In the genomic region with DNA sequence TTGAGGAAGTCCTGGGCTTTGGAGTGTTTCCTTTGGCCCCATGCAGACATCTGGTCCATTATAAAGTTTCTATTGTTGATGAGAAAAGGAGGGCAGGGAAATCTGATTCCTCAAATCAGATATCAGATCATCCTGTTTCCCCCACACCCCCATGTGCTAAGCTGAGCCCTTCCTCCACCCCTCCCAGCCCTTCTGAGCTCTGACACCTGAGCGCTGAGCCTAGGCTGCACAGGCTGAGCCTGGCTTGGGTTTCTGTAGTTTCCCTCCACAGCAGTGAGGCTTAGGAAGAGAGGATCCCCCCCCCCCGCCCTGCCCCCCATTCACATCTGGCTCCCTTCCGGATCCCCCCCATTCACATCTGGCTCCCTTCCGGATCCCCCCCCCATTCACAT, we compare ENCODE assay signal across 21 mouse cellular contexts. TPM values are rescaled to one million over a fixed set of nuclear protein-coding genes. Genes with fewer than 3 reads are reported as not detected.
DNase-seq lines count a peak whose midpoint lies in the region; ATAC-seq lines count a peak whose summit lies in the region.
"Had no signal": no experiment of that assay in that cellular context is flagged by ENCODE, and none has a peak within 500 bp of the region (broad histone marks: within the 10 kb centered on the region; RNA-seq: fewer than 3 reads in every experiment).

No protein-coding gene starts in this region.

- no peaks in the 10 kb centered on the region for H3K36me3 ChIP-seq in heart, embryonic 16.5 days (ENCODE audit: control insufficient read depth, insufficient read depth)
- H3K36me3 ChIP-seq in lung, embryonic 16.5 days (ENCODE audit: control insufficient read depth, insufficient read depth, low read length): no peaks in the 10 kb centered on the region
- H3K36me3 ChIP-seq in embryonic facial prominence, embryonic 13.5 days: no peaks in the 10 kb centered on the region
- no peaks in the 10 kb centered on the region for H3K36me3 ChIP-seq in limb, embryonic 11.5 days (ENCODE audit: control insufficient read depth, insufficient read depth, low read length)
- H3K36me3 ChIP-seq in hindbrain, embryonic 13.5 days: no peaks in the 10 kb centered on the region
- H3K36me3 ChIP-seq: forebrain, embryonic 12.5 days; liver, embryonic 13.5 days; midbrain, embryonic 10.5 days; neural tube, embryonic 12.5 days had no signal

- no peaks in the 10 kb centered on the region for H3K9me3 ChIP-seq in heart, embryonic 16.5 days (replicated peaks; ENCODE audit: control insufficient read depth, low read length)
- no peaks in the 10 kb centered on the region for H3K9me3 ChIP-seq in lung, embryonic 16.5 days (ENCODE audit: control insufficient read depth, low read length)
- H3K9me3 ChIP-seq in embryonic facial prominence, embryonic 13.5 days: no peaks in the 10 kb centered on the region
- H3K9me3 ChIP-seq in limb, embryonic 11.5 days (ENCODE audit: control insufficient read depth, low read length): no peaks in the 10 kb centered on the region
- no peaks in the 10 kb centered on the region for H3K9me3 ChIP-seq in hindbrain, embryonic 13.5 days
- H3K9me3 ChIP-seq: forebrain, embryonic 12.5 days; liver, embryonic 13.5 days; midbrain, embryonic 10.5 days; neural tube, embryonic 12.5 days had no signal

- no peaks in the 10 kb centered on the region for H3K27me3 ChIP-seq in heart, embryonic 16.5 days (ENCODE audit: control insufficient read depth, insufficient read depth, low read length)
- no peaks in the 10 kb centered on the region for H3K27me3 ChIP-seq in lung, embryonic 16.5 days (ENCODE audit: control insufficient read depth, insufficient read depth, low read depth, low read length)
- H3K27me3 ChIP-seq in embryonic facial prominence, embryonic 13.5 days: peaks cover 16% of the 10 kb centered on the region; the same call in 1 of the 2 replicates
- no peaks in the 10 kb centered on the region for H3K27me3 ChIP-seq in limb, embryonic 11.5 days (ENCODE audit: control insufficient read depth, insufficient read depth, low read length)
- no peaks in the 10 kb centered on the region for H3K27me3 ChIP-seq in hindbrain, embryonic 13.5 days
- H3K27me3 ChIP-seq: forebrain, embryonic 12.5 days; liver, embryonic 13.5 days; neural tube, embryonic 12.5 days had no signal

- peaks cover 12% of the 10 kb centered on the region for H3K4me1 ChIP-seq in heart, embryonic 16.5 days (ENCODE audit: control insufficient read depth, insufficient read depth, low read length)
- H3K4me1 ChIP-seq in lung, embryonic 16.5 days (replicated peaks; ENCODE audit: control insufficient read depth, insufficient read depth, low read length): peaks cover 12% of the 10 kb centered on the region
- peaks cover 30% of the 10 kb centered on the region for H3K4me1 ChIP-seq in embryonic facial prominence, embryonic 13.5 days
- H3K4me1 ChIP-seq in limb, embryonic 11.5 days (ENCODE audit: control insufficient read depth, insufficient read depth, low read length): 0 out of 2 replicates have a peak, but pooled peaks cover 5% of the 10 kb centered on the region
- peaks cover 29% of the 10 kb centered on the region for H3K4me1 ChIP-seq in hindbrain, embryonic 13.5 days (replicated peaks)
- H3K4me1 ChIP-seq: liver, embryonic 13.5 days had no signal

- no peak for DNase-seq in heart, adult 8-10 months (ENCODE audit: low spot score)
- no peak for DNase-seq in lung, postnatal 25 days (ENCODE audit: low spot score)
- DNase-seq in limb, embryonic 11.5 days (ENCODE audit: low spot score): no peak
- no peak for DNase-seq in natural killer cell, adult 2 months (ENCODE audit: low spot score in 2 of 2)
- DNase-seq: adrenal gland, adult 8-10 months; cerebellum, adult 8-10 months; gastrocnemius, postnatal 10 days; kidney, postnatal 10 days; liver, embryonic 13.5 days; lung, embryonic 14.5 days; right cerebral cortex, adult 18-20 months; thymus, adult 2 months had no signal

- H3K27ac ChIP-seq in heart, embryonic 16.5 days (ENCODE audit: low read length): no peak overlapping the region; the same call in 1 of the 2 replicates
- no peak overlapping the region for H3K27ac ChIP-seq in lung, embryonic 16.5 days (ENCODE audit: low read length)
- H3K27ac ChIP-seq in embryonic facial prominence, embryonic 13.5 days: no peak overlapping the region
- H3K27ac ChIP-seq in limb, embryonic 11.5 days (replicated peaks; ENCODE audit: low read depth, low read length): no peak overlapping the region
- H3K27ac ChIP-seq in hindbrain, embryonic 13.5 days: no peak overlapping the region
- H3K27ac ChIP-seq: forebrain, embryonic 12.5 days; layer of hippocampus, adult 2 months; liver, embryonic 13.5 days; macrophage; midbrain, embryonic 10.5 days; neural tube, embryonic 12.5 days had no signal

- ATAC-seq in heart, embryonic 16.5 days (replicated peaks; ENCODE audit: extremely low read depth, insufficient read depth, low FRiP score): 0 out of 2 replicates have a peak, but pooled peaks have one; percentile 62
- peak; percentile 68 for ATAC-seq in lung, embryonic 16.5 days (ENCODE audit: low read depth)
- no peak for ATAC-seq in embryonic facial prominence, embryonic 13.5 days (ENCODE audit: insufficient number of reproducible peaks, insufficient read depth, low FRiP score, low TSS enrichment, low read depth)
- 0 out of 2 replicates have a peak, but pooled peaks have one; percentile 77 for ATAC-seq in limb, embryonic 11.5 days (ENCODE audit: insufficient number of reproducible peaks, low FRiP score, low TSS enrichment, low read depth)
- no peak for ATAC-seq in hindbrain, embryonic 13.5 days (ENCODE audit: low FRiP score)

- H3K4me2 ChIP-seq in heart, embryonic 16.5 days (ENCODE audit: low read depth, low read length): no peak overlapping the region
- H3K4me2 ChIP-seq in lung, embryonic 16.5 days (ENCODE audit: low read depth, low read length): no peak overlapping the region
- 0 out of 2 replicates have a peak overlapping the region, but pooled peaks have one; percentile 9 for H3K4me2 ChIP-seq in embryonic facial prominence, embryonic 13.5 days
- no peak overlapping the region for H3K4me2 ChIP-seq in limb, embryonic 11.5 days (ENCODE audit: low read depth, severe bottlenecking)
- H3K4me2 ChIP-seq in hindbrain, embryonic 13.5 days: no peak overlapping the region
- H3K4me2 ChIP-seq: forebrain, embryonic 12.5 days; liver, embryonic 13.5 days; neural tube, embryonic 12.5 days had no signal

- no peak overlapping the region for H3K4me3 ChIP-seq in heart, embryonic 16.5 days (ENCODE audit: low read length)
- no peak overlapping the region for H3K4me3 ChIP-seq in lung, embryonic 16.5 days (ENCODE audit: low read length)
- no peak overlapping the region for H3K4me3 ChIP-seq in embryonic facial prominence, embryonic 13.5 days
- H3K4me3 ChIP-seq in limb, embryonic 11.5 days (ENCODE audit: low read depth, low read length): no peak overlapping the region
- no peak overlapping the region for H3K4me3 ChIP-seq in hindbrain, embryonic 13.5 days
- H3K4me3 ChIP-seq: forebrain, embryonic 12.5 days; layer of hippocampus, adult 2 months; liver, embryonic 13.5 days; midbrain, embryonic 10.5 days; neural tube, embryonic 12.5 days had no signal

- no peak overlapping the region; the same call in 1 of the 2 replicates for H3K9ac ChIP-seq in heart, embryonic 16.5 days (ENCODE audit: low read length)
- H3K9ac ChIP-seq in lung, embryonic 16.5 days (ENCODE audit: low read length): no peak overlapping the region
- no peak overlapping the region for H3K9ac ChIP-seq in embryonic facial prominence, embryonic 13.5 days
- no peak overlapping the region for H3K9ac ChIP-seq in limb, embryonic 11.5 days (ENCODE audit: low read length)
- H3K9ac ChIP-seq in hindbrain, embryonic 13.5 days: no peak overlapping the region
- H3K9ac ChIP-seq: forebrain, embryonic 12.5 days; liver, embryonic 13.5 days; lung, embryonic 14.5 days; neural tube, embryonic 12.5 days had no signal

- WGBS in heart, embryonic 16.5 days: 16% methylated on average over 4 of the region's 4 CpGs
- WGBS in lung, embryonic 16.5 days: 24% methylated on average over 4 of the region's 4 CpGs
- WGBS in embryonic facial prominence, embryonic 13.5 days: 15% methylated on average over 4 of the region's 4 CpGs
- WGBS in limb, embryonic 11.5 days: 21% methylated on average over 4 of the region's 4 CpGs
- 43% methylated on average over 3 of the region's 4 CpGs for WGBS in hindbrain, embryonic 13.5 days

RNA-seq across cellular contexts. Expression of a gene that starts 46.6 kb away (rescaled TPM):
- 57.7 and 57.8 TPM in 2 replicates for polyA plus RNA-seq in heart, embryonic 16.5 days (2015; fragmentation: Nextera tagmentation; extraction: Ambion mirVana)
- 10 to 100 TPM; 30.4 to 34.8 (median 33.0) TPM for total RNA-seq in heart, adult 8-10 months (2022)
- 44.4 and 47.3 TPM in 2 replicates for polyA plus RNA-seq in lung, embryonic 16.5 days (2015; fragmentation: Nextera tagmentation; extraction: Ambion mirVana)
- polyA plus RNA-seq in embryonic facial prominence, embryonic 13.5 days (2015; fragmentation: Nextera tagmentation; extraction: Ambion mirVana): 54.3 and 54.8 TPM in 2 replicates
- 63.1 and 65.0 TPM in 2 replicates for polyA plus RNA-seq in limb, embryonic 11.5 days (2014; fragmentation: Nextera tagmentation; extraction: Ambion mirVana)
- 85.2 and 85.7 TPM in 2 replicates for polyA plus RNA-seq in hindbrain, embryonic 13.5 days (2015; fragmentation: Nextera tagmentation; extraction: Ambion mirVana)

Comparison
In these comparisons a context has a peak if more than half of its experiments do, and no peak if none do; other contexts are left out.
1. ATAC-seq: peak in heart, embryonic 16.5 days (single experiment), lung, embryonic 16.5 days (single experiment) and limb, embryonic 11.5 days (single experiment); none in embryonic facial prominence, embryonic 13.5 days (single experiment) and hindbrain, embryonic 13.5 days (single experiment).